Mouse (Mus musculus) lung, embryonic 15.5 days (tissue): ENCODE measurements around the gene Snapc1. TPM values are rescaled to one million over a fixed set of nuclear protein-coding genes. Genes with fewer than 3 reads are reported as not detected.
A peak's percentile ranks its signal among the peaks of the same experiment; 100 is the strongest.

Experiments
- ATAC-seq: fragments of 200-750 bp; cut with Nextera tagmentation; 2 replicates; pipeline ENCODE4 v1.8.0; 2017; ENCODE audit warnings: moderate number of reproducible peaks, borderline replicate concordance; ENCODE audit not compliant: low FRiP score, low TSS enrichment; ENCODE audit errors: extremely low read depth
- H3K27ac ChIP-seq: fragments of 300-500 bp; sonication (generic); 2 replicates; pipeline ENCODE4 v1.5.1; 2015; ENCODE audit warnings: moderate library complexity, mild to moderate bottlenecking, inconsistent platforms
- H3K27me3 ChIP-seq: fragments of 300-500 bp; sonication (generic); 2 replicates; pipeline ENCODE4 v1.6.1; 2015; ENCODE audit warnings: inconsistent platforms
- H3K36me3 ChIP-seq: fragments of 300-500 bp; sonication (generic); 2 replicates; pipeline ENCODE4 v1.6.1; 2015; ENCODE audit warnings: inconsistent platforms
- H3K4me1 ChIP-seq: fragments of 300-500 bp; sonication (generic); 2 replicates; pipeline ENCODE4 v1.6.1; 2015; ENCODE audit warnings: inconsistent platforms
- H3K4me2 ChIP-seq: fragments of 300-500 bp; sonication (generic); 2 replicates; pipeline ENCODE4 v1.6.1; 2015; ENCODE audit warnings: inconsistent platforms, mild to moderate bottlenecking, moderate library complexity
- H3K4me3 ChIP-seq: fragments of 300-500 bp; sonication (generic); 2 replicates; pipeline ENCODE4 v1.5.1; 2015; ENCODE audit warnings: mild to moderate bottlenecking, inconsistent platforms
- H3K9ac ChIP-seq: fragments of 300-500 bp; sonication (generic); 2 replicates; pipeline ENCODE4 v1.6.1; 2015; ENCODE audit warnings: inconsistent platforms
- H3K9me3 ChIP-seq: fragments of 300-500 bp; sonication (generic); 2 replicates; pipeline ENCODE4 v1.6.1; 2016; ENCODE audit warnings: inconsistent platforms
- WGBS: fragments of 180-500 bp; shearing (Covaris S2); methylation state at CpG from one replicate; pipeline ENCODE4 v1.1.7; 2015; 5-methylcytosine and 5-hydroxymethylcytosine counted together
- polyA plus RNA-seq: library from polyadenylated mRNA; unstranded; fragments of >200 nt; fragmentation: Nextera tagmentation; extraction: Ambion mirVana; gene quantifications from 2 replicates; pipeline ENCODE4 v1.2.1, GENCODE M21; 2015

The Snapc1 gene
- 17.2 and 17.7 TPM in 2 replicates for polyA plus RNA-seq

DNA sequence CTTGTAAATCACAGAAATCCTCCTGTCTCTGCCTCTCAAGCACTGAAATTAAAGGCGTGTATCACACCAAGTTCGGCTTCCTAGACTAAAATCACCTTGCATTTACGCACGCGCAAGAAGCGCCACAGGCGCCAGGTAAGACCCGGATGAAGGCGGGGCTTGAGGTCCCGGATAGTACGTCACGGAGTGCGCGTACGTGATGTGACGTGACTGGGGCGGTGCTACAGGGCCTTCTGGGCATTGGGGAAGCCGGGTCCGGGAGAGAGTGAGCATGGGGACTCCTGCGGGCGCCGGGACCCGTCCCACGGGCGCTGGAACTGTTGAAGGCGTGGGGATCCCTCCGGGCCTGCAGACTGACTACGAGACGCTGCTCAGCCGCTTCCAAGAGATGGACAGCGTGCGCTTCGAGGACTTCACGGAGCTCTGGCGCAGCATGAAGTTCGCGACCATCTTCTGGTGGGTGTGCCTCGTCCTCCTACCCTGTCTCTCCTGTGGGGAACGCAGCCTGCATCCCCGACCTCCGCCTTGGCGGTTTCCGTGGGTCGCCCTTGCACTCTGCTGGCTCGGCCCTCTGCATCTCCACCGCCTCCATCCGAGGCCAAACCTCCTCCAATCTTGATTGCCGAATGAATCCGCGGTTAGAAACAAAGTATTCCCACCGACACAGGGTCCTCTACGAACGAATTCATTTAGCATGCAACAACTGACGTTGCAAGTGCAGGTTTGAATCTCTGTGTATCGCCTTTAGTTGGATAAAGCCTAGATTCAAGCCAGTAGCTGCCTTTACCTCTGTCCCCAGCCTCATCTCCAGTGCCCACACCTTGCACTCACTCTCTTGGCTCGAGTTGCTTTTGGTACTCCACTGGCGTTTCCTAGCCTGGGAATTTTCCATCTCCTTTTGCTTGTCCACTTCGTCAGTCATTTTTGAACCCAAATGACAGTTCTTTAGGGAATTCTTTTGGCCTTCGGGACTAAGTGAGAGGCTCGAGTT is at the start of gene Snapc1:
Gene Snapc1 (plus strand): TSS at position 191 of the 991 bp plus-strand sequence.
- H3K4me2 ChIP-seq: peak within 1 kb of the TSS; percentile 78
- peaks cover 19% of the 10 kb centered on the region for H3K36me3 ChIP-seq
- H3K27me3 ChIP-seq: no peaks in the 10 kb centered on the region
- H3K4me3 ChIP-seq: peak within 1 kb of the TSS; percentile 79
- peak; percentile 100 for ATAC-seq
- WGBS: under 1% methylated on average over 60 of the region's 60 CpGs
- peak within 1 kb of the TSS; percentile 80 for H3K9ac ChIP-seq
- peak within 1 kb of the TSS; percentile 58 for H3K27ac ChIP-seq
- peaks cover 7% of the 10 kb centered on the region for H3K4me1 ChIP-seq
- H3K9me3 ChIP-seq: no peaks in the 10 kb centered on the region

DNA sequence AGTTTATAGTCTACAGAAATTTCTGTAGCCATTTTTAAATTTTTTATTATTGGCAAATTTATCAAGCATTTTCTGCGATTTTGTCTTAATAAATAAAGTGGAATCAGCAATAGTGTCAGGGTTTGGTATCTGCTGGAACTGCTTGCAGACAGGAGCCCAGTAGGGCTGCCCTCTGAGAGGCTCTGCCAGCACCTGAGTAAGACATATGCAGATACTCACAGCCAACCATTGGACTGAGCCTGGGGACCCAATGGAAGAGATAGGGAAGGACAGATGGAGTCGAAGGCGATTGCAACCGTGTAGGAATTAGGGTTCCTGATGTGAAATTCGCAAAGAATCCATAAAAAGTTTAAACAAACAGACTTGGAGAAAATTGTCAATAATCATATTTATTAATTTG is 45.8 kb upstream of the Snapc1 start:
- H3K4me2 ChIP-seq: no peak overlapping the region
- ATAC-seq: no peak
- H3K4me1 ChIP-seq: peaks cover 3% of the 10 kb centered on the region; the same call in 1 of the 2 replicates
- no peak overlapping the region for H3K4me3 ChIP-seq
- no peaks in the 10 kb centered on the region for H3K27me3 ChIP-seq
- H3K9me3 ChIP-seq: no peaks in the 10 kb centered on the region
- H3K36me3 ChIP-seq: no peaks in the 10 kb centered on the region
- no peak overlapping the region for H3K9ac ChIP-seq
- 91% methylated on average over 5 of the region's 5 CpGs for WGBS
- H3K27ac ChIP-seq: no peak overlapping the region

DNA sequence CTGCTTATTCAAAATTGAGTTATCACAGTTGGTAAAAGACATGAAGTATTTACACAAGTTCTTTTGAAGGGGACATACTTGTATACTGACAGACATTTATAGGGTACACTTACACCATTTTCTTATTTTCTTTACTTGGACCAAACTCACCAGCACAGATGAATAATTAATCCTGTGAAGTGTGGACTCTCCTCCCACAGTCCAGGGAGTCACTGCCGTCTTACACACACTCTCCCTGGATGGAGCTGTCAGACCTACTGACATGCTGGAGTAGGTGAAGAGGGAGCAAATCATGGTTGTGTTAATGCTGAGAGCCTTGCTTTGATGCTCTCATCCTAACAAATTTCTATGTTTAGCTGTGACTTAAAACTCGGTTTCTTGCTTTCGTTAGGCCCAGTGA is 34.0 kb upstream of the Snapc1 start:
- no peak for ATAC-seq
- Histone ChIP-seq H3K9ac (no peak overlapping the region), H3K4me1 (no peaks in the 10 kb centered on the region), H3K4me2 (no peak overlapping the region), H3K27me3 (no peaks in the 10 kb centered on the region), H3K4me3 (no peak overlapping the region), H3K27ac (no peak overlapping the region), H3K9me3 (no peaks in the 10 kb centered on the region), H3K36me3 (peaks cover 56% of the 10 kb centered on the region)
- 78% methylated on average over 3 of the region's 3 CpGs for WGBS

DNA sequence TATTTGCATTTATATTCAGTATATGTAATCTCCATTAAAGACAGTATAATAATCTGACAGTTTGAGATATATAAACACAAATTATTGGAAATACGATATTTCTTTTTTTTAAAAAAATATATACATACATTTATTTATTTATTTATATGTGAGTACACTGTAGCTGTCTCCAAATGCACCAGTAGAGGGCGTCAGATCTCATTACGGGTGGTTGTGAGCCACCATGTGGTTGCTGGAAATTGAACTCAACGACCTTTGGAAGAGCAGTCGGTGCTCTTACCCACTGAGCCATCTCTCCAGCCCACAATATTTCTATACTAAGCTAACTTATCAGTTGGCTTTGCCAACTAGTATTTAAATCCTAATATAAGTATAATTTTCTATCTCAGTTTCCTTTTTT is 33.0 kb upstream of the Snapc1 start:
- Histone ChIP-seq H3K9ac (no peak overlapping the region), H3K27ac (no peak overlapping the region), H3K36me3 (peaks cover 62% of the 10 kb centered on the region), H3K4me1 (no peaks in the 10 kb centered on the region), H3K4me2 (no peak overlapping the region), H3K4me3 (no peak overlapping the region), H3K9me3 (no peaks in the 10 kb centered on the region), H3K27me3 (no peaks in the 10 kb centered on the region)
- ATAC-seq: no peak
- WGBS: 57% methylated on average over 5 of the region's 5 CpGs

DNA sequence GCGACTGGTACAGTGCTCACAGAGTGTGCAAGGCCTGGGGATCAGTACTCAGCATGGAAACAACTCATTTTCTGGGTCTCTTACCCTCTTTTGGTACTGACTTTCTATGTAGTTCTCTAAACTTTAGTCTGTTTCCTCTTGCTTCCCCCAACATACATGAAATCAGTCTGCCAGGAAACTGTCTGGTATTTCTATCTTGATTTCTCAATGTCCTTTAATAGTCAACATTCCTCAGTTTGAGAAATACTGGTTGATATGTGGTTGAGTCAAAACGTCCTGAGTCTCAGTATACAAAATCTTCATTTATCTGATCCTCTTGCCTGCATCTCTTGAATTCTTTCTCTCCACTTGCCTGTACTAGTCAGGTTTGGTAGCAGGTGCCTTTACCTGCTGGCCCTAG is 29.8 kb upstream of the Snapc1 start:
- Histone ChIP-seq H3K9ac (no peak overlapping the region), H3K36me3 (peaks cover 73% of the 10 kb centered on the region), H3K4me1 (no peaks in the 10 kb centered on the region), H3K27me3 (no peaks in the 10 kb centered on the region), H3K27ac (no peak overlapping the region), H3K4me2 (no peak overlapping the region), H3K4me3 (no peak overlapping the region), H3K9me3 (no peaks in the 10 kb centered on the region)
- ATAC-seq: no peak
- WGBS: 72% methylated on average over 2 of the region's 2 CpGs

DNA sequence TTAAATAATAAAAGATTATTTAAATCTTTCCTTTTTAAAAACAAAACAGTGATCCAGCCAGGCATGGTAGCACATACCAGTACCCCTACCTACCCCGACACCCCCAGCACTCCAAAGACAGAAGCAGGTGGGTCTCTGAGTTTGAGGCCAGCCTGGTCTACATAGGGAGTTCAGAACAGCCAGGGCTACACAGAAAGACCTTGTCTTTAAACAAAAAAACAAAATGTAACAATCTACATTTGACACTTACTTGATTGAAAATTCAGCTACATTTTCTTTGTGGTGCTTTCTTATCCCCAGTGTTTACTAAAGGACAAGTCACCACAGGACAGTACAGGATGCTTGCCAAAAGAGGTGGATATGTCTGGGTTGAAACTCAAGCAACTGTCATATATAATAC is 26.9 kb upstream of the Snapc1 start, which contains the start of gene Gm49321:
Gene Gm49321 (plus strand): TSS at position 301 of the 400 bp plus-strand sequence.
- WGBS: 90% methylated on average over 1 of the region's 1 CpGs
- no peak for ATAC-seq
- H3K9me3 ChIP-seq: no peaks in the 10 kb centered on the region
- H3K27ac ChIP-seq: no peak within 1 kb of the TSS
- no peak within 1 kb of the TSS for H3K4me3 ChIP-seq
- H3K4me2 ChIP-seq: no peak within 1 kb of the TSS
- no peak within 1 kb of the TSS for H3K9ac ChIP-seq
- no peaks in the 10 kb centered on the region for H3K27me3 ChIP-seq
- H3K36me3 ChIP-seq: peaks cover 76% of the 10 kb centered on the region
- no peaks in the 10 kb centered on the region for H3K4me1 ChIP-seq

DNA sequence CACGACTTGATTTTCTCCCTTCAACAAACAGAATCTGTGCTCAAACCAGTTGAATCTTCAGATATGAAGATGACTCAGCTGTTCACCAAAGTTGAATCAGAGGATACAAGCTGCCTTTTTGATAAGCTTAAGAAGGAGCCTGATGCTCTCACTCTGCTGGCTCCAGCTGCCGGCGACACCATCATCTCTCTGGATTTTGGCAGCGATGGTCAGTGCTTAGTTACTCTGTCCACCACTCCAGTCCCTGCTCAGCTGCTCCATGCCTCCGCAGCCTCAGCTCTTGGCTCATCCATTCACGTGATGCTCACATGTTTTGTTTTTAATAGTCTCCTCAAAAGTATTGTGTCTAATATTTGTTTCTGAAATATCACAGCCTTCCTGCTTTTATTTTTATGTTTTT is 24.7 kb upstream of the Snapc1 start:
- Histone ChIP-seq H3K9me3 (no peaks in the 10 kb centered on the region), H3K4me2 (no peak overlapping the region), H3K4me3 (no peak overlapping the region), H3K27me3 (no peaks in the 10 kb centered on the region), H3K9ac (no peak overlapping the region), H3K36me3 (peaks cover 76% of the 10 kb centered on the region), H3K27ac (no peak overlapping the region), H3K4me1 (no peaks in the 10 kb centered on the region)
- 87% methylated on average over 6 of the region's 6 CpGs for WGBS
- no peak for ATAC-seq

DNA sequence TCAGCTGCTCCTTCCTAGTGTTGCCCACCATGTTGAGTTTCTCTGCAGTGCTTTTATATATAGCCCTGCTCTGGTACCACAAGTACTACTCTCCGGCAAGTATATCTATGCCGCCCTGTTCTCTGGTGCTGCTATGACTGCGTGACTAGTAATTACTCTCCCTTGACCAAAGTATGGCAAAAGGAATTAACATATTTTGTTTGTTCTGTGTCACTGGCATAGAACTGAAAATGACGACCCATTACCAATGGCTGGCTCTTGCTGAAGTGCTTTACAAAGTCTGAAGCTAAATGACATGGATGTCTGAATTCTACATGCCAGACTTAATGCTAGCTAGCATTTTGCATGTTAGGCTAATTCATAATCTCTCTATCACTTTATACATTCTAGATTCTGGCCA is 15.9 kb upstream of the Snapc1 start:
- ATAC-seq: no peak
- Histone ChIP-seq H3K9me3 (no peaks in the 10 kb centered on the region), H3K4me1 (peaks cover 9% of the 10 kb centered on the region), H3K4me3 (no peak overlapping the region), H3K36me3 (peaks cover 28% of the 10 kb centered on the region), H3K9ac (no peak overlapping the region), H3K4me2 (no peak overlapping the region), H3K27ac (no peak overlapping the region), H3K27me3 (no peaks in the 10 kb centered on the region; the same call in 1 of the 2 replicates)
- 84% methylated on average over 4 of the region's 4 CpGs for WGBS

DNA sequence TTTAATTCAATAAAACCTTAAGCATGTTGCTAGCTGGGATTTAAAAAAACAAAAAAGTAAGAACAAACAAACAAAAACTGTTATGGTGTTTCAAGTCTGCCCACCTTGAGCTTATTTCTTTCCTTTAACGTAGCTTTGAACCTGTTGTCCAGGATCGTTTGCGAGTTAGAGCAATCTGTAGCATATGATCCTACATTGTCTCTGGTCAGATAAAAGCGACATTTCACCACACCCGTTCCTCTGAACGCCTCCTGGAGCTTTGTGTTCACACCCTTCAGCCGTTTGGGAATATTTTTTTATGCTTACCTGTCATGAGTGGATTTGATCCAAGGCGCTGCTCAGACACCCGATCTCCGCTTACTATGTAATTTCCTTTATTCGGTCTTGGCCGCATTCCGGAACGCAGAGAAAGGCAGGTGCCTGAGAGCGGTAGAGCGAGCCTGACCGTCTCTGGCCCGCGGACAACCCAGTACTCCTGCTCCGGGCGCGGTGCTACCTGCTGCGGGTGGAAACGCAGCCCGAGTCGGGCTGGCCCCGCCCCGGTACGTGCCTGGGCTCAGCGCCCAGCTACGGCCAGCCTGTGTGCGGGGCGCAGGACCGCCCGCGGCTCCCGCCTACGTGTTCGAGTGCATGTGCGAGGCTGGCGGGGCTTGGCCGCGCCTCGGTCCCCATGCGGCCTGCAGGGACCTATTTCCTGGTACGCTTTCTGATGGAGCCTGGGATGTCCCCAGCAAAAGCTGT is 14.8 kb upstream of the Snapc1 start:
- H3K27me3 ChIP-seq: no peaks in the 10 kb centered on the region; the same call in 1 of the 2 replicates

DNA sequence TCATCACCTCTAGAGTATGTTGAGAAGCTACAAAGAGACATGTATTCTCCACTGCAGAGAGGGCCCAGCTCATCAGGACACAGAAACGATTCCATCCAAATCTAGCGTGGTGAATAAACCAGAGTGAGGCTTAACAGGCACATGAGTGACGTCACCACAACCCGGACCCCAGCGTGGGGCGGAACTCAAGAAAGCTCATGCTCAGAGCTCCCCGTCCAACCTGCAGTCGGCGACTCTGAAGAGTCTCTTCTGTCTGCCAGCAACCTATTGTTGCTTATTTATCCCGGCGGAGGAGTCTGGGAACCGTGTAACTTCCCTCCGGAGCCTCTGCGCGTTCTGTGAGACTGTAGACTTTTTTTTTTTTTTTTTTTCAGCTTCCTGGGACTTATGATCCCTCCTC is 11.4 kb upstream of the Snapc1 start:
- 5% methylated on average over 15 of the region's 15 CpGs for WGBS
- Histone ChIP-seq H3K27me3 (no peaks in the 10 kb centered on the region; the same call in 1 of the 2 replicates), H3K4me2 (peak overlapping the region; percentile 61), H3K9ac (no peak overlapping the region), H3K36me3 (peaks cover 5% of the 10 kb centered on the region), H3K4me1 (peaks cover 13% of the 10 kb centered on the region), H3K27ac (no peak overlapping the region), H3K9me3 (no peaks in the 10 kb centered on the region), H3K4me3 (peak overlapping the region; percentile 37)
- peak; percentile 19; the same call in 1 of the 2 replicates for ATAC-seq

More for the DNA sequence above, 14.8 kb upstream of the Snapc1 start:
- H3K4me1 ChIP-seq: peaks cover 13% of the 10 kb centered on the region
- WGBS: 8% methylated on average over 46 of the region's 46 CpGs
- peaks cover 20% of the 10 kb centered on the region for H3K36me3 ChIP-seq
- H3K4me3 ChIP-seq: peak overlapping the region; percentile 38
- peak overlapping the region; percentile 31 for H3K9ac ChIP-seq
- H3K4me2 ChIP-seq: peak overlapping the region; percentile 77
- peak; percentile 80 for ATAC-seq
- no peak overlapping the region for H3K27ac ChIP-seq
- H3K9me3 ChIP-seq: no peaks in the 10 kb centered on the region

DNA sequence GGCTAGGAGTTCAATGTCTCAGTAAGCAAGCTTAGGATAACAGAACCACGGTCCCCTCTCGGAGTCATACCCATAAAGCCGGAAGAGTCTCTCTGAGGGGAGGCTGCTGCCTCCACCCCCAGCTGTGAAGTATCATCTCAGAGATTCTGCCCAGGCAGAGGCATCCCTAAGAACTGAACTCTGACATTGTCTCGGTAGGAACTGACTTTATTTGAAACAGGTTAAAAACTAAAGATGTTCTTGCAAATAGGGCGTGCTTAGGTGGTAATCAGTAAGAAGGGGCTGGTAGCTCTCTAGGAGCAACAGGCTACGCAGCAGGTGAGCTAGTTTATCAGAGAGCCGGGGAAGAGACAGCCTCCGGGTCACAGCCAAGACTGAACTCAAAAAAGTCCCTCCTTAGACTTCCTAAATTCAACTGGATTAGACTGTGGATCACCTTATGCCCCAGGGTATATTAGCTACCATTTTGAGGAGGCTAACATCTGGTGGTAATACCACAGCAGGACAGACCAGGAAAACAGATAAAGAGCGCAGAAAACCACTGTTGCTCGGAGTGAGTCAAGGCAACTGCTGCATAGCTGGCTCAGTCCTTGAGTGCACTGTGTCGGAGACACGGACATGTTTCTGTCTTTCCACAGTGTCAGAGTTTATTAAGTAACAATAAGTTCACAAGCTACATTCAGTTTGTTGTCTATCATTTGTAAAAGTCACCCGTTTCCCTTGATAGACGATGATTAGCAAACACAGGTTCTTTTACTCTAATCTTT is 10.7 kb upstream of the Snapc1 start:
- no peak for ATAC-seq
- peaks cover 13% of the 10 kb centered on the region for H3K4me1 ChIP-seq
- H3K4me2 ChIP-seq: peak overlapping the region; percentile 61
- peak overlapping the region; percentile 37 for H3K4me3 ChIP-seq
- H3K27me3 ChIP-seq: no peaks in the 10 kb centered on the region; the same call in 1 of the 2 replicates
- no peaks in the 10 kb centered on the region for H3K9me3 ChIP-seq
- H3K27ac ChIP-seq: no peak overlapping the region
- H3K36me3 ChIP-seq: peaks cover 4% of the 10 kb centered on the region; the same call in 1 of the 2 replicates
- 37% methylated on average over 14 of the region's 14 CpGs for WGBS
- H3K9ac ChIP-seq: 0 out of 2 replicates have a peak overlapping the region, but pooled peaks have one; percentile 5
